Mouse (Mus musculus): ENCODE results near the gene Rgp1.

Rgp1 gene

GRCm38 (mm10) chr4:43561997-43562768 is 16.3 kb upstream of the Rgp1 start, which contains the start of the genes Creb3 and Tln1:
Gene Creb3, plus strand, starts transcription at chr4:43562332.
Gene Tln1, minus strand, starts transcription at chr4:43562691.
- DNase-seq (ENCODE audit: low spot score in 2 of 2) = peak; percentile 93 to 95

GRCm38 (mm10) chr4:43562769-43563600 is 15.5 kb upstream of the Rgp1 start:
- DNase-seq (ENCODE audit: low spot score in 2 of 2) = no peak

GRCm38 (mm10) chr4:43563601-43563875 is 15.0 kb upstream of the Rgp1 start:
- DNase-seq (ENCODE audit: low spot score in 2 of 2) = no peak

GRCm38 (mm10) chr4:43564231-43564630 is 14.3 kb upstream of the Rgp1 start:
- no peak for DNase-seq (ENCODE audit: low spot score in 2 of 2)

- DNase-seq (ENCODE audit: low spot score in 2 of 2) = no peak
Measured at GRCm38 (mm10) chr4:43567140-43567539, 11.4 kb upstream of the Rgp1 start.

- DNase-seq (ENCODE audit: low spot score in 2 of 2) = no peak
Measured at GRCm38 (mm10) chr4:43571395-43572045, 7.0 kb upstream of the Rgp1 start.

- DNase-seq (ENCODE audit: low spot score in 2 of 2) = no peak
Measured at GRCm38 (mm10) chr4:43573561-43573960, 5.0 kb upstream of the Rgp1 start.

- no peak for DNase-seq (ENCODE audit: low spot score in 2 of 2)
Measured at GRCm38 (mm10) chr4:43575356-43575755, 3.2 kb upstream of the Rgp1 start.

GRCm38 (mm10) chr4:43577237-43577881 is 1.2 kb upstream of the Rgp1 start:
- DNase-seq (ENCODE audit: low spot score in 2 of 2) = no peak

- DNase-seq (ENCODE audit: low spot score in 2 of 2) = no peak
Measured at GRCm38 (mm10) chr4:43579256-43579655, 741 bp downstream of the Rgp1 start.

GRCm38 (mm10) chr4:43579731-43580130 is 1.2 kb downstream of the Rgp1 start:
- DNase-seq (ENCODE audit: low spot score in 2 of 2) = no peak

- DNase-seq (ENCODE audit: low spot score in 2 of 2) = no peak
Measured at GRCm38 (mm10) chr4:43580721-43581120, 2.2 kb downstream of the Rgp1 start.

GRCm38 (mm10) chr4:43581381-43581780 is 2.9 kb downstream of the Rgp1 start:
- DNase-seq (ENCODE audit: low spot score in 2 of 2) = no peak

GRCm38 (mm10) chr4:43582241-43582640 is 3.7 kb downstream of the Rgp1 start:
- DNase-seq (ENCODE audit: low spot score in 2 of 2) = no peak

- DNase-seq (ENCODE audit: low spot score in 2 of 2) = no peak
Measured at GRCm38 (mm10) chr4:43583421-43583820, 4.9 kb downstream of the Rgp1 start.

GRCm38 (mm10) chr4:43584444-43585416 is 6.2 kb downstream of the Rgp1 start, which contains the start of gene Msmp:
Gene Msmp, minus strand, starts transcription at chr4:43584494.
- no peak for DNase-seq (ENCODE audit: low spot score in 2 of 2)

GRCm38 (mm10) chr4:43585682-43586081 is 7.2 kb downstream of the Rgp1 start:
- no peak for DNase-seq (ENCODE audit: low spot score in 2 of 2)

GRCm38 (mm10) chr4:43586411-43586810 is 7.9 kb downstream of the Rgp1 start:
- DNase-seq (ENCODE audit: low spot score in 2 of 2) = peak in 1 of 2 experiments; percentile 45

- DNase-seq (ENCODE audit: low spot score in 2 of 2) = no peak
Measured at GRCm38 (mm10) chr4:43587681-43588080, 9.2 kb downstream of the Rgp1 start.

- DNase-seq (ENCODE audit: low spot score in 2 of 2) = no peak
Measured at GRCm38 (mm10) chr4:43591543-43591942, 13.0 kb downstream of the Rgp1 start.

- DNase-seq (ENCODE audit: low spot score in 2 of 2) = no peak
Measured at GRCm38 (mm10) chr4:43591961-43592360, 13.4 kb downstream of the Rgp1 start.
